Mouse (Mus musculus) layer of hippocampus, postnatal 10 days (tissue): ENCODE results near the gene Rpn1. TPM values are rescaled to one million over a fixed set of nuclear protein-coding genes. Genes with fewer than 3 reads are reported as not detected.
A peak's percentile ranks its signal among the peaks of the same experiment; 100 is the strongest.
"Not testable (repeated sequence)": the region's sequence is repeated elsewhere in the genome, so short reads cannot be mapped to it uniquely, and the experiment has no call there.

Experiments used
- DNase-seq, 2 experiments: peaks; one replicate each; pipeline ENCODE4 v3.0.0; 2021; ENCODE audit warnings: low spot score in 2 of 2
- total RNA-seq, 2 experiments: library from RNA; stranded (reverse); gene quantifications; 2 replicates each; pipeline ENCODE4 v1.2.3; 2021

Gene Rpn1
- total RNA-seq, 2 experiments from 2014 or later = 168 to 180 TPM

DNA sequence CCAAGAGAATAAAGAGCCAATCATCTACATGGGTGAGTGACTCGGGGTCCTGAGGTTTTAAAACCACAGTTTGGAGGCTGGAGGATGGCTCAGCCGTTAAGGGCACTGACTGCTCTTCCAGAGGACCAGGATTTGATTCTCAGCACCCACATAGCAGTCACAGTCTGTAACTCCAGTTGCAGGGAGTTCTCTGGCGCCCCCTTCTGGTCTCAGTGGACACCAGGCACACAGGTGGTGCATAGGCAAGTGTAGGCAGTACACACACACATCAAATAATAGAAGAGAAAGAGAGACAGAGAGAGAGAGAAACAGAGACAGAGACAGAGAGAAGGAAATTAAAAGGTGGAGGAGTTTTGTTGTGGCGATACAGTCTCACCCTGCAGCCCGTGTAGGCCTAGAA, 35.0 kb downstream of the Rpn1 start:
- DNase-seq = no peak

DNA sequence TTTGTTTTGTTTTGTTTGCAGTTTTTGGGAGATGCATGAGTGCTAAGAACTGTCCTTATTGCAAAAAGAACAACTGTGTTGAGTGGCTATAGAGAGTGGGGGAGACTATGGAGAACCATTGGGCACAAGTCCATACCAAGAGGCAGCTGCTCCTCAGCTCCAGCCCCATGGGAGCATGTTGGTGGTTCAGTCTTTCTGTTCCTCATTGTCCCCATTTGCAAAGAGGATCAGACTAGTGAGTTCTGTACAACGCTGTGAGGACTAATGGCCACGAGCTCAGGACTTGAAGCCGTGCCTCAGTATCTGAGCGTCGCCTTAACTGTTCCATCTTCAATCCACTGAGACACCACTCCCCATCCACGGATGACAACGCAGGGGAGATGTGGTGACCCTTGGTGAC, 36.5 kb downstream of the Rpn1 start:
- no peak for DNase-seq

DNA sequence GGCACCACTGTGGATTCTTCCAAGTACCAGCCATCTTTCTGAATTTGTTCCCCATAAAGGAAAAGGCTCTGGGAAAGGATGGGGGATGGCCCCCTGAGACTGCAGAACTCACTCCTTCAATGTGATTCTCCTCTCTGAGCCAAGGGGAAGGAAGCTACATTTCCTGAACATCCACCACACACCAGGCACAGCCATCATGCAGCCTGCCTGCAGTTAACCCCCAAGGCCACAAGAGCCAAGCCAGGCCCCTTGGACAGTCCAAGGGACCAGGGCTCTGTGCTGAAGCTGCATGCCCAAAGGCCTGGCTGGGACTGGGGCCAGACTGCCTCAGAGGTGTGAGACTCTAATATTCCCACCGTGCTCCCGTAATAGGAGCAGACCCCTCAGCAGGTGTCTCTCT, 37.5 kb downstream of the Rpn1 start:
- no peak for DNase-seq

DNA sequence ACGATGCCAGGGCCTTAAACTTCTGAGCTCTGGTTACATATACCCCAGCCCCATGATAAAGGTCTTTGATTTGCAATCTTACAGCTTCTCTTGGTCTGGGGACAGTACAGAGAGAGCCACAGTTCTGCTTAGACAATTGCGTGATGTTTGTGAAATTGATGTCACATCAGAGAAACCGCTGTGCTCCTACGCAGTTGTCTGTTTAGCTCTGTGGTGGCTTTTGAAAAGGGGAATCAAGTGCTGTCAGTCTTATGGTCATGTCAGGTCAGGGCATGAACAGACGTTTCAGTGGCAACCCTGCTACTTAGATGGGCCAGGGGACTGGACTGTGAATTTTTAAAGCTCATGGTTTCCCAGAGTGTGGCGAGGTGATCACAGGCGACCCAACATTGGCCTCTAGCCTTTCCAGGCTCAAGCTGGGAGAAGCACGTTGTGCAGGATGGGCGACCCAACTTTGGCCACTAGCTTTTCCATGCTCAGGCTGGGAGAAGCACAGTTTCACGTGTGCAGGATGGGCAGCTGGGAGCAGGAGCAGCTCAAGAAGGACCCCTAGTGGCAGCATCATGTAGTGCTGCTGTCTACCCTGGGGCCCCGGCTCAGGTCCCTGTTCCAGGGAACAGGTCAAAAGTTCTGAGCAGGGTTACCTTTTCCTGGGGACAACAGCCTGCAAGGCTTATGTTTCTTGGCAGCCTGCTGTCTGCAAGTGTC, 39.0 kb downstream of the Rpn1 start:
- DNase-seq = no peak

DNA sequence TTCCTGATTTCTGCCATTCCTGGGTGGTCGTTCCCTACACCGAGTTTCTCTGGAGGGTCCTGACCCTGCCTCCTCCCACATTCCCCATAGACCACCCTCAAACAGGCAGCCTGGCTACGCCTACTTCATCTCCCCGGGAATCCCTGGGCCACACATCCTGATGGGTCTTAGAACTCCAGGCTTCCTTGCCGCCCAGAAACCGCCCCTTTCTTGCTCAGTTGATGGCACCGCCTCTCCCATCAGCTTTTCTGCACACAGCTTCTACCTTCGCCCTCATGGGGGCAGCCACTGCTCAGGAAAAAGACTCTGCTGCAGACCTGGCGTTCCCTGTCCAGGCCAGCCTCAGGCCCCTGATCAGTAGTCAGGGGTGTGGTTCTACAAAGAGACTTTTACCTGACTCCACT, 39.6 kb downstream of the Rpn1 start:
- peak; percentile 65 to 72 for DNase-seq

DNA sequence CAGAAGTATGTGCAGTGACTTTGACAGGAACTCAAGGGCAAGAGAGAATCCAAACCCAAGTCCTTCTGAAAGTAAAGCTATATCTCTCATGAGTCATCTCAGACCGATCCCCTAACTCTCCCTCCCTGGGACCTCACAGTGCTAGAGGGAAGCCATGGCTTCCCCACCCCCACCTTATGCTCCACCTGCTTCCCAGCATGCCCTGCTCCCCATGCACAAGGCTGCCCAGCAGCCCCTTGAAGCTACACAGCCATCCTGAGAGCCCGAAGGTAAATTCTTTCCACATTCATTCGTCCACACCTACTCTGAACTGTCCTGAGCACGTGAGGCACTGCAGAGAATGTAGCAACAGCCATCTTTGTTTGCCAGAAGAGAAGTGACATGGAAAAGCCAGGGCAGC, 40.3 kb downstream of the Rpn1 start:
- no peak for DNase-seq

DNA sequence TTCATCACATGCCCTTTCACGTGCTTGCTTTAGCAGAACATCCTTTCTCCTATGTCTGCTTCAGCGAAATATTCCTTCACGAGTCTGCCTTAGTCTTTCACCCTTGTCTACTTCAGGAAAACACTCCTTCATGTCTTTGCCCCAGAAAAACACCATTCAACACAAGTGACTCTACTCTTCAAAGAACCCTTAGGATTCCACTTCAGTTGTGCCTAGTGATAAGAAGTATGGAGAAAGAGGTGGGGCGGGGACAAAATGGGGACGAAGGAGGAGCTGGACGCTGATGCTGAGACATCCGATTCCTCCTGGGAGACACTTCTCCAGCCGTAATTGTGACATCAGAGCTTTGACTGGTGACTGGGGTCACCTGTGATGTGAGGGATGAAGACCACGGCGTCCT, 41.5 kb downstream of the Rpn1 start:
- not testable (repeated sequence) for DNase-seq

DNA sequence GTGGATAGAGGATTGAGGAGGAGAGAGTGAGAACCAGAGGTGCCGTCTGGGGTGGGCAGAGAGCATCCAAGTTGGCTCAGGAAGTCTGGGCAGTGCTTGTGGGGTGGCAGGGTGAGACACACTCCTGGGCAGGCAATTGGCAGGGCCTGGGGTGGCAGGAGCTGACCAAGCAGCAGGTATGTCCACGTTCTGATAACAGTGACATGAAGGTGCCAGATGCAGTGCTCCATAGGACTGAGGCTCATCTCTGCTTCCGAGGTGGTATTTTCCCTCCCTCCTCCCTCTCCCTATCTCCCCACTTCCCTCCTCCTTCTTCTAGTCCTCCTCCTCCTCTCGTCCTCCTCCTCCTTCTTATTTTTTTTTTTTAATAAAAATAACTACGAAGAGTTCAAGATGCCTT, 47.2 kb downstream of the Rpn1 start:
- no peak for DNase-seq

DNA sequence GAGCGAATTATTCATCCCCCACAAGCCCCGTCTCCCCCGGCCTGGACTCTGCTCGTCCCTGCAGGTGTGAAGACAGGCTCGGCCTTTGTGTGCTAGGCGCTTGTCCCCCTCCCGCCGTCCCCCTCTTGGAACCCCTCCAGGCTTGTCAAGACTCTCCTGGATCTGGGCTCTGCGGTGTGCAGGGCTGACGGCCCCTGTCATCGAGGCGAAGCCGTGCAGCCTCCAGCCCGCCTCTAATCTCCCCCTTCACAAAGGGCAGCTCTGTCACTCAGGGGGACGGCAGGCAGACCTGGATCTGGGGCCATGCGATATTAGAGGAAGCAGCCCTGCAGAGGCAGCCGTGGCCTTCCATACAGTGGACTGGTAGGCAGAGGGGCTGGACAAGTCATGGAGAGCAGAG, 47.8 kb downstream of the Rpn1 start:
- DNase-seq = no peak

DNA sequence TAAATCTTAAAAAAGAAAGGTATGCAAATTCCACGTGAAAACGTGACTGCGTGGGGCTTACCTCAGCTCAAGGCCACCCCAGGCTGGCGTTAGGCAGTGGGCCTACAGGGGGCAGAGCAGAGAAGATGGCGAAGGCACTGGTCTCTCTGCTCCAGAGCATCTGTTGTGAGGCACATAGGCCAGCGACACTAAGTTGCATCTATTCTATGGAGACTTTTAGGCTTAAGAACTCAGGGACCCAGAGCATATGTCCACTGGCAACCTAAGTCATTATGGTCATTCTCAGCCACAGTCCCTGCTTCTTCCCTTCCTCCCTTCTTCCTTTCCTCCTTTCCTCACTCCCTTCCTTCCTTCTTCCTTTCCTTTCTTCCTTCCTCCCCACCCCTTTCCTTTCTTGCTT, 48.8 kb downstream of the Rpn1 start:
- no peak for DNase-seq

DNA sequence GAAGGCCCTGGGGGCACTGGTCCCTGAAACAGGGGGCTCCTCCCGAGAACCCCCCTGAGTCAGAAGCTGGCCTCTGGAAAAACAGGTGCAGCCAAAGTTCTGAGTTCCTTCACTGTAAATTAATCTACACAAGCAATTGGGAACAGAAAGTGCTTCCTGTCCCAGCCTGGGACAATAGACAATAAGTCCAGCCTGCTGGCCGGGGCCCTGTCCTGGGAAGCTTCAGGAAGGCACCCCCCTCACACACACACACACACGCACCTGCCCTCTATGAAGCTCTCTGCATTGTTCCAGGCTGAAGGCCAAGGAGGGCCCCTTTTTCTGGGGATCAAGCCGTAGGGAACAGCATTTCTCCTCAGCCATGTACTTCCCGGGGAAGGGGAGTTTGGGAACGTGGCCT, 49.6 kb downstream of the Rpn1 start:
- DNase-seq = no peak

DNA sequence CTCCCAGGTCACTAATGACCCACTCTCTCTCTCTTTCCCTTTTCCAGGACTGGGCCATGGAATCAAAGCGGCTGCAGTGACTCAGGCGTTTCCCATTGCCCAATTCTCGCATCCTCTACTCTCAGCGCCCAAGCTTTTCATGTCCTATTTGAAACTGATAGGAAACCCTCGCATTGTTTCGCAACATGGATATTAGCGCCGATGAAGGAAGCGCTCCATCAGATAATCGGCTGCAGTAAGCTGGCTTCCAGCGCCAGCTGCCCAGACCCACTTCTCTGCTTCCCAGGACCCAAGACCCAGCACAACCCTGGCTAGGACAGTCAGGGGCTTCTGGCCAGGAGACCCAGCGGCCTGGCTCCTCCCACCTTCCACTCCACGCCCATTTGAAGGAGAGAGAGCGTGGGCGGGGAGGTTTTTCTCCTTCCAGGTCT, 51.9 kb downstream of the Rpn1 start:
- no peak for DNase-seq

DNA sequence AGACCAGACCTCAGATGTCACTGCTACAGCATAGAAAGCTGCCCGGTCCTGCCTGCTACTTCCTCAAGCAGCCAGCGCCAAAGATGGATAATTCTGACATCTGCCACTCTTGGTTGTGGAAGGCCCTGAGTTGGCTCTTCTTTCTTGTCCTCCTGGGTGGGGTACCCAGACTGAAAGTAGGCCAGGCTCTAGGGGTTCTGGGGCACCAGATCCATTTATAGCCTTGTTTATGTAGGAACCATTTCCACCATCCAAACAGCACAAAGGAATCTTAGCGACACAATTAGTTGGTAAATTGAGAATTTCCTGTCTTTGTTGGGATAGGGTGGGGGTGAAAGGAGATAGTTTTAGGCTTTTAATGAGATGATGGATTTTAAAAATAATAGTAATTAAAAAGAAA, 54.2 kb downstream of the Rpn1 start:
- no peak for DNase-seq

DNA sequence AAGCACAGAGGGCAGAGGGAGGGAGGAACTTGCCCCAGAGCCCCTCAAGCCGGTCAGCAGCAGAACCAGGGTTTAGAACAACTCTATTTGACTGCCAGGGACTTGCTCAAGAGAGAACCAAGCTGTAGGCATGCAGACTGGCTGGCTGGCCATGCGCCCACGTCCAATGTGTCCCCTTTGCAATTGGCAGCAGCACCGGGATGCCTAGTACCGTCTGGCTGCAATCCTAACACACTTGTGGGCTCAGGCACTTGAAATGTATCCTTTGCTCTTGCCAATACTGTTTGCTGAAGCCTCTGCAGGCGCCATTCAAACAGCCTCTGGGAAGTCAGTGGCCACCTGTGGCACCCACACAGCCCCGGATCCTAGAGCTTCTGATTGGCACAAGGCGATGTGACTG, 56.0 kb downstream of the Rpn1 start:
- peak; percentile 80 to 87 for DNase-seq

DNA sequence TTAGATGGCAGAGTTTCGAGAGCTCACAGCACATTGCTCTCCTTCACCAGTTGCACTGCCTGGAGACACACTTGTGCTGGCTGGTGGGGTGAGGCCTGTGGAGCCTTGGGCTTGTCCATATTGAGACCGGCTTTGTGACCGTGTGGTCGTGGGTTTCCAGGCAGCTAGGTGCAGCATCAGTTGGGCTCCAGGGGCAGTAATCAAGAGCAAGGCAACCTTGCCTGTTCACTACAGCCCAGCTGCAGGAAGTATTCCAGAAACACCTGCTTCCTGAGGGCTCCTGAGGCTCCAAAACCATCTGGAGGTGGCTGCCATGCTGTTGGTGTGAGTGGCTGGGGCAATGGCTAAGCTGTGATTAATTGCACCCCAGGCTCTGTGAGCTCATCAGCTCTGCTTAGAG, 61.5 kb downstream of the Rpn1 start:
- DNase-seq = no peak

DNA sequence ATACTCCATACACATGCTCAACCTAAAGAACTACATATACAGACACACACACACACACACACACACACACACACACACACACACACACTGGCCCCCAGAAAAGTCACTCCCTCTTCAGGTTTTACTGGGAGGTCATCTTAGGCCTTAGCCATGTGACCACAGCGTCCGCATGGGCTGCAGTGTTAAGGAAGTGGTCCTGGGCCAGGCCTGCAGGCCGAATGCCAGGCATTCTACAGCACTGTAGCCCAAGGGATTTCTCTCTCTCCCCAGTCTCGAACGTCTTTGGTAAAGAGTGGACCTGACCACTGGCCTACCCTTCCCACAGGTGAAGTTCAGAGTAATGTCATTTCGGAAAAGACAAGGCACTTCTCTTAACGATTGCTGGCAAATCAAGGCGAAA, 62.3 kb downstream of the Rpn1 start:
- DNase-seq = no peak

DNA sequence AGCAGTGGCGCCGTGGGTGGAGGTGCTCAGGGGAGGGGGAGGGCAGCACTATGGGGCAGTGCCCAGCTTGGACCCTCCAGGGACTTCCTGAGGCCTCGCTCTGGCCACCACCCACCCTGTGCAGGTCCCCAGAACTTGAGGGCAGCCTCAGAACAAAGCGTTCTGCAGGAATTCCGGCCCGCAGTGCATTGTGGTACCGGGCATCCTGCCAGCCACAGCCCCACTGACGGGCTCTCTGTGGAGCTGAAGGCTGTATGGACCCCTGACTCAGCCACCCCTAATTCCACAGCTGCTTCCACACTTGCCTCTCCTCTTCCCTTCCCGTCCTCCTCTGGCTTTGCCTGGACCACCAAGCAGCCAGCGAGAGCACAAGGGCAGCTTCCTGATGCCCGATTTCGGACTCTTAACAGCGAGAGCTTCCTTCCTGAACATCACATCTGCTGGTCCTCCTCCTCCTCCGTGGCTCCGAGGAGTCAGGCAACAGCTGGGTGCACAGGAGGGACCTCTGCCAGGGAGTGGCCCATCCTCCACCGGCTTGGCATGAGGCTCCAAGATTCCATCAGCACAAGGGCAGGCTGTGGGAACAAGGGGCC, 63.2 kb downstream of the Rpn1 start:
- peak; percentile 25 to 41 for DNase-seq

DNA sequence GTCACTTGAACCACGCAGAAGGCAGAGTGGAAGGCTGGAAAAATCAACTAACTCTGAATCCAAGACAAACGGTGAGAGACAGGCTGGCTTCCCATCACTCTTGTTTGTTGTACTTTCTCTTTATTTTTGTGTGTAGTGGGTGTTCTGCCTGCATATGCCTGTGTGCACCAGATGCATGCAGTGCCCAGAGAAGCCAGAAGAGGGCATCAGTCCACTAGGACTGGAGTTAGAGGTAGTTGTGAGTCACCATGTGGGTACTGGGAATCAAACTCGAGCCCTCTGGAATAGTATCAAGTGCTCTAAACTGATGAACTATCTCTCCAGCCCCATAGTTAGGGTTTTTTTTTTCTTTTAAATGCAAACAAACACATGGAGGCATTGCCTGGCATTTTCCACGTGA, 67.1 kb downstream of the Rpn1 start:
- no peak for DNase-seq

DNA sequence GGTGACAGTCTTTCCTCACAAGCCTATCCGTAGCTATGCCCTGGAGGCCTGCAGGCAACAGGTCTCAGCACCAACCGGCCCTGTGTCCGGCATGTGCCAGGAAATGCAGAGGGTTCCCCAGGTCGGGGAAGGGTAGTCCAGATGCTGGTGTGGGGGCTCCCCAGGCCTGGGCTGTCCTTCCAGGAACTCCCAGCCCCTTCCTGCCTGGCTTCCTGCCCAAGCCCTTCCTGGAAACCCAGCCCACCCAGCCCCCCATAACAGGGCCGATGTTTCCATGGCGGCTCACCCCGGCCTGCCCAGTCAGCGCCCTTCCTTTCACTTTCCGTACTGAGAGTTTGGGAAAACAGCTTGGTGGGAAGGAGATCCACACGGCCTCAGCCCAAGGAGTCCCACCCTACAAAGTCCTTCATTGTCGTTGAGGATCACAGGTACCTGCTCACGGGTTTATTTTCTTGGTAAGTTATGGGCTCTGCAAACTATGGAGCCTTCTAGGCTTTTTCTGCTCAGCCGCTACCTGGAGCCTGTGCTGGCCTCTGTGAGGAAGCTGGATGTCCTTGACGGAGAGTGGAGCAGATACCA, 67.9 kb downstream of the Rpn1 start:
- DNase-seq = no peak

DNA sequence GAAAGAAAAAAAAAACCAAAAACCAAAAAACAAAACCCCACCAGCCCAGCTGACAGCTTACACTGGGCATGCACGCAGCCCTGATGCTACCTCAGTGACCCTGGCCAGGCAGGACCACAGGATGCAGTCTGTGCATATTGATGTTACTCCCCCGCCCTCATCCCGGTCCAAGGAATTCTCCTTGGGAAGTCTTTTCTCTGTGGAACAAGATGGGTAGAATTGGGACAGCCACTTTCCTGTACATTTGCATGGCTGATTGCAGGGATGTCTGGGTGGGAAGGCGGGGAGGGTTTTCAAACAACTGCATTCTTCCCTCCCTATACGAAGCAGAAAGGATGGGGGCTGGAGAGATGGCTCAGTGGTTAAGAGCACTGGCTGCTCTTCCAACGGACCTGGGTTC, 68.7 kb downstream of the Rpn1 start:
- no peak for DNase-seq
